Mouse (Mus musculus) erythroblast, embryonic 14.5 days (primary cell): ENCODE measurements at regions not wholly inside any gene's neighbourhood (a gene's known extent, or its start where the extent isn't known, plus 50 kb on each side); places are given as distances from the start of the nearest gene placed in this dataset.

Experiments
- GATA1 ChIP-seq: IDR thresholded peaks from 2 replicates; pipeline ENCODE4 v1.6.1; 2012; ENCODE audit warnings: low read length, inconsistent platforms, mixed read lengths
- TAL1 ChIP-seq: IDR thresholded peaks from 3 replicates; pipeline ENCODE4 v1.6.1; 2012; ENCODE audit warnings: low read length, inconsistent platforms, mixed read lengths

- TF ChIP-seq GATA1 = no peak
- no peak for TF ChIP-seq TAL1
Observed at GRCm38 (mm10) chr12:25242369-25242768, 145.4 kb upstream of the Id2 start.
